Mouse (Mus musculus) heart, postnatal 0 days (tissue): ENCODE results near the gene Mcm6.

Experiments
- CTCF ChIP-seq: IDR thresholded peaks from 2 replicates; pipeline ENCODE4 v1.5.1; 2016; ENCODE audit warnings: antibody characterized with exemption, control low read depth, low read depth
- EP300 ChIP-seq: IDR thresholded peaks from 2 replicates; pipeline ENCODE4 v1.6.1; 2016; ENCODE audit warnings: antibody characterized with exemption, low read depth

GRCm38 (mm10) chr1:128392382-128392781 is 32.9 kb upstream of the Mcm6 start:
- TF ChIP-seq CTCF, result no peak
- TF ChIP-seq EP300, result no peak
